Mouse (Mus musculus) gastrocnemius, postnatal 36 days (tissue): ENCODE measurements around the gene Chst3. TPM values are rescaled to one million over a fixed set of nuclear protein-coding genes. Genes with fewer than 3 reads are reported as not detected.
"Not testable (repeated sequence)": the region's sequence is repeated elsewhere in the genome, so short reads cannot be mapped to it uniquely, and the experiment has no call there.

Source experiments
- DNase-seq, 2 experiments: peaks; one replicate each; pipeline ENCODE4 v3.0.0; 2022
- intact Hi-C: fragments of 180-260 bp; cut with DNase I; formaldehyde crosslinking; loops from one replicate; pipeline ENCODE4 v1.15.1; 2025
- long read RNA-seq, 2 experiments: library from polyadenylated mRNA; stranded (forward); transcript quantifications; one replicate each; pipeline ENCODE4 v2.0.0; 2021
- total RNA-seq, 2 experiments: library from RNA; stranded (reverse); gene quantifications; 2 replicates each; pipeline ENCODE4 v1.2.3; 2021

The Chst3 gene
- under 1 TPM; 0.36 to 0.37 TPM for total RNA-seq
- long read RNA-seq, experiment 1, partial matches to known transcripts: 0 of 3 reads
- long read RNA-seq, experiment 1, other reads (novel, unspliced or antisense): 3 of 3 reads
- long read RNA-seq, experiment 2, partial matches to known transcripts: 0 of 2 reads
- long read RNA-seq, experiment 2, other reads (novel, unspliced or antisense): 2 of 2 reads

DNA sequence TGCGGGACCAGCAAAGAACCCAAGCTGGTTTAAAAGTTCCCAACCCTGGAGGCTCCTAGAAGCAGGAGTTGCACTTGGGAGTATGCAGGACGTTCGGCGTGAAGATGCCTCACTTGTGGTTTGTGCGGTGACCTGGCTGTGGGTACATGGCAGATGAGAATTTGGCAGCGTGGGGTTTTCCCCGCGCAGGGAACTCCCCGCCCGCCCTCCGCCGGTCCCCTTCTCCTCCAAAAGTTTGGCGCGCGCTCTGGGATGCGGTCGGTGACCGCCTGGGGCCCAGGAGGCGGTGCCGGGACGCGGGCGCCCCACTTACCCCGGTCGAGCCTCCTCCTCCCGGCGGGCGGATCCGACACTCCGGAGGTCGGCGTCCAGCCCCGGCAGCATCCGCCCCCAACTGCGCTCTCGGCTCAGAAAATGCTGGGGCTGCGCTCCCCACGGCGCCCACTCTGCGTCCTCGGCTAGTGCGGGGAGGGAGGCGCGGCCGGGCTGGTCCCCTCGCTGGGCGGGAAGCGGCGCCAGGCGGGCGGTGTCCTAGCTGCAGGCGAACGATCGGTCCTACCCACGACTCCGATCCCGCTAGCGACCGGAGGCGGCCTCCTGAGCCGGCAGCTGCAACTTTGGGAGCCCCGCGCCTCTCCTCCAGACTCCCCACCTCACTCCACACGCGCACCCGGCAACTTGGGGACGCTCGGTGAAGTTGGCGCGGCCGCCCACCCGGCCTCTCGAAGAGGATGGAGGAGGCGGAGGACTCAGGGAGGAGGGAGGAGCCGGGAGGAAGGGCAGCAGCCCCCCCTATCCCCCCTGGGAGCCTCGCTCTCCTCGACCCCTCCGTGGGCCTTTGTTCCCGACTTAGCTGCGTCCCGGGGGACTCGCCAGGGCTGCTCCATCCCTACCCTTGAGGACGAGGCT, at the start of gene Chst3:
Gene Chst3, minus strand, starts transcription at position 670 of the 909 bp plus-strand sequence.
- DNase-seq: peak; percentile 36 to 39
- intact Hi-C loops: no loop called here

DNA sequence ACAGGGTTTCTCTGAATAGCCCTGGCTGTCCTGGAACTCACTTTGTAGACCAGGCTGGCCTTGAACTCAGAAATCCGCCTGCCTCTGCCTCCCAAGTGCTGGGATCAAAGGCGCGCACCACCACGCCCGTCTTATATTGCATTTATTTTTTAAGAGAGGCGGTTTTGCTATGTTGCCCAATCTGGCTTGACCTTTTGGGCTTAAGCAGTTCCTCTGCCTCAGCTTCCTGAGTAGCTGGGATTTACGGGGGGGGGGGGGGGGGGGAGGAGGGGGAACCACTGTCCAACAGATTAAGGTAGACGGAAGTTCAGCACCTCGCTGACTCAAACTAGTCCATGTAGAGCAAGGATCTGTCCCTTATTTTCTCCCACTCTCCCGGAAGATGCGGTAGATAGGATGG, 49.7 kb upstream of the Chst3 start:
- intact Hi-C loops: no loop called here
- no peak for DNase-seq

DNA sequence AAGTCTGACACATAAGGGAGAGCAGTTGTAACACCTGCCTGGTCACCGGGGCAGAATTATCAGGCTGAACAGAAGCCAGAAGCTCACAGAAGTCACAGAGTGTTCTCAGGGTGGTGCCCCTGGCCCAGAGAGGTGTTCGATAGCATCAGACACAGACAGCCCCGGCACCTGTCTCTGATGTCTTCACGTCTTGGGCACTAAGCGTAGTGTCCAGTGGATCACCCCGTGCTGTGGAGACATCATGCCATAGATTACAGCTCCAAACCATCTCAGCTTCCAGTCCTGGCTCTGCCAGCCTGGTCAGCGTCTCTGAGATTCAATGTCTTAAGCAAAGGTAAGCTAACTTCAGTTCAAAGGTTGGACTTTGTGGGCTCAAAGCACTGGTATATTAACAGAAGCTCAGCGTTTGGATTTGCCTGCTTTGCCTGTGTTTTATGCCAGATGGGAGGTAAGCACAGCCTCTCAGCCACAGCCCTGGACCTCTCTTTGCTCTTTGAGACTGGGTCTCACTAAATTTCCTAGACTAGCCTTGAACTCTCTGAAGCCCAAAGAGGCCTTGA, 47.9 kb upstream of the Chst3 start:
- intact Hi-C loops: no loop called here
- peak in 1 of 2 experiments; percentile 44 for DNase-seq

DNA sequence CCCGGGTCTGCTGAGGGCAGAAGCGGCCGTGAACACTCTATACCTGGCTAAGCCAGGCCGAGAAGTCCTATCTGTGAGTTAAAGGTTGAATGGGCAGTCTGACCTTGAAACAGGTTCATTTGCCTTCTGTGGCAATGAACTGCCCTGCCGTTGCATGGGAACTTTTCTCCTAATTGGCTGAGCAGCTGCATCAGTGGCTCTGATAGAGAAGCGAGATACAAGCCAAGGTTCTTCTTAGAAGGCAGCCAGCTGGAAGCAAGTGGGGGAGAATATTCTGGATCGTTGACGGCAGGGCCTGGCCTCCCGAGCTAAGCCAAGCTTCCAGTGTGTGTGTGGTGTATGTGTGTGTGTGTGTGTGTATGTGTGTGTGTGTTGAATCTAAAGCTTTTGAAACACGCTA, 46.2 kb upstream of the Chst3 start:
- no peak for DNase-seq
- intact Hi-C loops: no loop called here

DNA sequence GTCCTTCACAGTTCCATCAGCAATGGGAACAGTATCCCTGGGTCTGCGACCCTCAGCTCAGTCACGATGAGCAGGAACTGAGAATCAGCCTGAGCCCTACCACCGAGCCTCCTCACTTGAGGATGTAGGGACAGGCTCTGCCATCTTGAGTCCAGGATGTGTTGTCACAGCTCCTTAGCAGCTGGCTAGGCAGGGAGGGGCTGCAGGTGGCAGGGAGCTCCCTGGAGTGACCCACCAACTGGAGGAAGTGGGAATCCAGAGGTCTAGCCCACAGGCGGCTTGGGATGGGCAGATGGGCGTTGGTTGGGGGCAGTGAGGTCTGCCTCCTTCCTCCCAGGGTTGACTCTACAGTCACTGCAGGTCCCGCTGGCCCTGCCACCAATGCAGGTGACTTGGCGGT, 44.3 kb upstream of the Chst3 start:
- intact Hi-C loops: no loop called here
- no peak for DNase-seq

DNA sequence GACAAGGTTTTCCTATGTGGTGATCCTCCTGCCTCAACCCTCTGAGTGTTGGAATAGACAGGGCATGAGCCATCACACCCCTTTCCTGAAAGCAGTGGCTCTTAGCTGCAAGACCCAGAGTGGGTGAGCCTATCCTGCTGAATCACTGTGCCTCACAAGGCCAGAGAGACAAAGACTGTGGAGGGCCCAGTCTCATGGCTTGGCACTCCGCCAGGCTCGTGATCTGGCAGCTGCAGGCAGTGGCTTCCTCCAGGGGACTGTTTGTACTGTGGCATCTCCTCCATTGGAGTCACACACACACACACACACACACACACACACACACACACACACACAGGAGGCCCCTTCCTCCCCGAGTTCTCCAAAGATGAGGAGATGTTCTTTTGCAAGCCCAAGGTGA, 43.3 kb upstream of the Chst3 start:
- intact Hi-C loops: no loop called here
- DNase-seq: peak; percentile 81 to 84

DNA sequence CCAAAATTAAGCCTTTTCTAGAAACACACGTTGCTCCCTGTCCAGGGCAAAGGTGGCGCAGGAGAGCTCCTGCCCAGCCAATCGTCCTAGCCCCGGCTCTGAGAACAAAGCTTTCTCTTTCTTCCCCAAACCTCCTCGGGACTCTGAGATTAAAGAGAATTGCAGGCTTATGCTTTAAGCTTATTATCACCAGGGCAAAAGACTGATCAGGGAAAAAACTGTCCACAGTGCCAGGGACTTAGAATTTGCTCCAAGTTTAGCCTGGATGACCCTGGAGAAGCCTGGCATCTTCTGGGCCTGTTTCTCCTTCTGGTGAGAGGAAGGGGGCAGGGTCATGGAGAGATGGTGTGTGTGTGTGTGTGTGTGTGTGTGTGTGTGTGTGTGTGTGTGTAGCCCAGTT, 42.5 kb upstream of the Chst3 start:
- intact Hi-C loops: no loop called here
- no peak for DNase-seq

DNA sequence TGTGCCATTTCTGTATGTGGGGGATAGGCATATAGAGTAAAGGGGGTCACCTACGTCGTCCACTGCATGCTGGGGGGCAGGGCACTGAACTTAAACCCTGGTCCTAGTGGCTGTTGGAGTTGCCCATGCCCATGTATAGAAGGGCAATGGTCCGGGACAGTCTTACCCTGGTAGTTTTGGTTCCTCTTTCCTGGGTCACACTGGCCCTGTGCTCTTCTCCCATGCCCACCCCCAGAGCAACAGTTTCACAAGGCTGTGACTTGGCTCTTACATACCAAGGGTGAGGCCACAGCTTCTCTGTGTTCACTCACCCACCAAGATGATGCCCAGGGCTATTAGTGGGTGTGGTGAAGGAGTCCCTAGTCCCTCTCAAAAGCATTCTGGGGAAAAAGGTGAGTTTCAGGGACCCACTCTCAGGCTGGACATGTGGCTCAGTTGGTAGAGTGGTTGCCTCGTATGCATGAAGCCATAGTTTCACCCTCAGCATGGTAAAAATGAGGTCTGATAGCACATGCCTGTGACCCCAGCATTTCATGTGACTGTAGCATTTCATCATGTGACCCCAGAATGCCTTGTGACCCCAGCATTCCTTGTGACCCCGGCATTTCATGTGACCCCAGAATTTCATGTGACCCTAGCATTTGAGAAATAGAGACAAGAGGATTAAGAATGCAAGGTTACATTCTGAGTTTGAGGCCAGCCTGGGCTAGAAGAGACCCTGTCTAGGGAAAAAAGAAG, 41.7 kb upstream of the Chst3 start:
- intact Hi-C loops: no loop called here
- DNase-seq: no peak

DNA sequence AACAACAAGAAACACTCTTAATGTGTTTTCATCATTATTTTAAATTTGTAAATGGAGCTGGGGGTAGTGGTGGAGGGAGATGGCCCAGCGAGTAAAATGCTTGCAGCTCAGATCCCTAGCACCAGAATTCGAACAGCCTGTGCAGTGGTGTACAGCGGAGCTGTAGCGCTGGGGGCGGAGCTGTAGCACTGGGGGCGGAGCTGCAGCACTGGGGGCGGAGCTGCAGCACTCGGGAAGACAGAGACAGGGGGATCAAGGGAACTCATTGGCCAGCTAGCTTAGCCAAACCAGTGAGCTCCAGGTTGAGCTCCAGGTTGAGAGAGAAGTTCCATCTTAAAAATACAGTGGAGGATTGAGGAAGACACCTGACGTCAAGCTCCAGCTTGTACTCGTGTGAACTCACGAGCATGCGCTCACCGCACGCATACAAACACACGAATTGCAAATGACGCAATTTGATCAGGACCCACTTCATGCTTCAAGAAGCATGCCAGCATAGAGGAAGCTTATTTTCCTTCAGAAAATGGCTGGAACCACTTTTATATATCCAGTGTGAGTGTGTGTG, 38.3 kb upstream of the Chst3 start:
- DNase-seq: no peak
- intact Hi-C loops: no loop called here

DNA sequence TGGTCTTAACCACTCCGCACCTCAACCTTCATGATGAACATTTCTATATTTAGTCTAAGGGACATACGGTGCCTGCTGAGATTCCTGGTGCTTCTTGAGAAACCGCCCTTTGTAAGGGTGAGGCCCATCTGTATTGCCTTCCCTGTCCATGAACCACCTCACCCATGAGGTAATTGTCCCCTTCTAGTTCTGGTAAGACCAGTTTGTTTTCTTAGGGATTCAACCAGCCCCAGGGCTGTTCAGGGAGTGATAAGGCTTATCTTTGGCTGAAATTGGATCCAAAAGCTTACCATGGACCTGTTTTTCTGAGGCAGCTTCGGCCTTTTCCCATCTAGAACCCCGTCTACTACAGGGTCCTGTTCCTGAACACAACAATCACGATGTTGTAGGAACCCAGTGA, 37.0 kb upstream of the Chst3 start:
- intact Hi-C loops: no loop called here

DNA sequence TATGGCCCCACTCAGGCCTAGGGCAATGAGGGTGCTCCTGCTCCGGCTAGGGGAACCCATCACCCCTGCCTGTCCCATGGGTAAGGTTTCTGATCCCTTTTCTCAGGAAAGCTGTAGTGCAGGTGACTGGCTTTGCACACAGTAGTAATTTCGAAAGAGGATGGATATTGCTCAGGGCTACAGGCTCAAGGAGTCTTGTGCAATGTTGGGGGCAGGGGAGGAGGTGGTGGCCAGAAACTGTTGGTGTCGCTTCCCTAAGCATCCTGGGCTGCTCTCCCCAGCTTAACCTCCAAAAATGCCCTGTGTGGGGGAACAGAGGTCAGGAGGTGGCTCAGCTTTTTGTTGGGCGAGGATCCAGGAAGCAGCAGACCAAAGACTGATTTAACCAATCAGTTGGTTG, 33.5 kb upstream of the Chst3 start:
- intact Hi-C loops: no loop called here
- DNase-seq: no peak

More for the DNA sequence above, 37.0 kb upstream of the Chst3 start:
- no peak for DNase-seq

DNA sequence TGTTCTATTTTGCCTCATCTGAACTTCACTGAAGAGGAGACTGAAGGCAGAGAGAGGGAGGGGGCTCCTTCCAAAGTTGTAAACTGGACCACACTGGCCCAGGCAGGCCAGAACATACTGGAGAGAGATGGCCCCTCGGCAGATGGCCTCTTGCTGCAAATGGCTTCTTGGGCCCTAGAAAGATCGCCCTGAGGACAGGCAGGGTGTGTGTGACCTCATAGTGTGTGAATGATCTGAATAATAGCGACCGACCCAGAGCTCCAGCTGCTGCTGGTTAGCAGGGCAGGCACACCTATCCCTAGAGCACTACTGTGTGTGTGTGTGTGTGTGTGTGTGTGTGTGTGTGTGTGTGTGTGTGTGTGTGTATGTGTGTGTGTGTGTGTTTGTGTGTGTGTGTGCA, 33.1 kb upstream of the Chst3 start:
- intact Hi-C loops: no loop called here
- no peak for DNase-seq

DNA sequence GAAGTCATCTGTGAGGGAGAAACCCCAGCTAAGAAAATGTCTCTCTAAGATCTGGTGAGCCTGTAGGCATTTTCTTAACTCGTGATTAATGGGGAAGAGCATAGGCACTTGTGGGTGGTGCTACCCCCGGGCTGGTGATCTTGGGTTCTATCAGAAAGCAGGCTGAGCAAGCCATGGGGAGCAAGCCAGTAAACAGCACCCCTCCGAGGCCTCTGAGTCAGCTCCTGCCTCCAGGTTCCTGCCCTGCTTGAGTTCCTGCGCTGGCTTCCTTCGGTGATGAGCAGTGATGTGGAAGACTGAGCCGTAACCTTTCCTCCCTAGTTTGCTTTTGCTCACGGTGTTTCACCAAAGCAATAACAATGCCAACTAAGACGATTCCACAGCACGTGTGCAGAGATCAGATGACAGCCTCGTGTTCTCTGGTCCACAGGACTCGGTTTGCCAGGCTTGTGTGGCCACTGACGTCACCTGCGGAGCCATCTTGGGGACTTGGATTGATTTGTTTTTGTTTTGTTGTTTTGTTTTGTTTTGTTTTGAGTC, 31.4 kb upstream of the Chst3 start:
- intact Hi-C loops: no loop called here

DNA sequence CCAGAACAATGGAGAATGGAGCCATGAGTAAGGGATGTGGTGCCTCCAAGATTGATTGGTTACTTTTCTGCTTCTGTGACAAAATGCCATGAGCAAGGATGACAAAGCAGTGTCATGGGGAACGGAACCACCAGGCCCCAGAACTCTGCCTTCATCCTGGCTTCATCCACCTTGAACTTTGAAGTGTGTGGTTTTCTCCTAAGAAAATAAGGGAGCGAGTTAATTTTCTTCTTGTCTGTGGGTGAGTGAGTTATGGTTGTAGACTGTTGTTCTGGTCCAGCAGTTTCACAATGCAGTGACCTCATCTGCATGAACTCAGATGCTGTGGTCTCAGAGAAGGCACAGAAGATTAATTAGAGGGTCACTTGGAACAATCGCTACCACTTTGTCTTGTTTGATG, 29.3 kb upstream of the Chst3 start:
- DNase-seq: not testable (repeated sequence)
- intact Hi-C loops: loop anchor here (10.0 kb wide), 1 partner anchor 244 kb away; the partner anchor contains the start of genes Anapc16 and Ascc1

More for the DNA sequence above, 31.4 kb upstream of the Chst3 start:
- DNase-seq: no peak

DNA sequence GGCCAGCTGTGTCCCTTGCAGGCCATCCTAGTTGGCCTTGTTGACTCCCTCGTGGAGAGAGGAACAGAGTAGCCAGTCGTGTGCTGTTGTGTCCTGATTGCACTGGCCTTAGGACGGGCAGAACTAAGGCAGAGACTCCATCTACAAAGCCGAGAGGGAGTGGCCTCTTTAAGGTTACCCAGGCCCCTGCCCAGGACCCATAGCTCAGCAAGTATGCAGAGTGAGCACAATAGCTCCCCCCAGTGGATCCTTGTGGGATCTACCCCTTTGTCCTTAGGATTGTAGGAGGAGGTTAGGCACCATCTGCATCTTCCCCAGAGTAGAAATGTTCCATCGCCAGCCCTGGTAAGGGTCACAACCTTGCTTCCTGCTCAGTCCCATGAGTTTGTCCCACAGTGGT, 27.5 kb upstream of the Chst3 start:
- intact Hi-C loops: loop anchor here (10.0 kb wide), 1 partner anchor 242 kb away; the partner anchor contains the start of genes Anapc16 and Ascc1
- peak in 1 of 2 experiments; percentile 29 for DNase-seq

DNA sequence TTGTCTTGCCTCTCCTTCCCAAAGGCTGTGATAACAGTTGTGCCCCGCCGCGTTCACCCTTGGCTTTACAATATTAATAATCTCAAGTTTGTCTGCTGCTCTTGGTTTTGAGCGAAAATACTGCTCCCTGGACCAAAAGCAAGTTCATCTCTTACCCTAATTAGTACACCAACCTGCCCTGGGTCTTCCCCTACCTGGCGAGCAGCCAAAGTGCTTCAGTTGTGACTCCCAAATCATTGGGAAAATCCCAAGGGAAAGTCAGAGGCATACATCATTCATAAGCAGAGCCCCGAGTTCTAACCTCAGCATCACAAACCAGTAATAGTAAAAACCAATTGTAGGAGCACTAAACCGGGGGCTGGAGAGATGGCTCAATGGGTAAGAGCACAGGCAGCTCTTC, 26.6 kb upstream of the Chst3 start:
- intact Hi-C loops: loop anchor here (2.0 to 10.0 kb wide), 2 partner anchors 97 to 241 kb away; partner anchors contain the start of genes Anapc16 and Ascc1
- no peak for DNase-seq

DNA sequence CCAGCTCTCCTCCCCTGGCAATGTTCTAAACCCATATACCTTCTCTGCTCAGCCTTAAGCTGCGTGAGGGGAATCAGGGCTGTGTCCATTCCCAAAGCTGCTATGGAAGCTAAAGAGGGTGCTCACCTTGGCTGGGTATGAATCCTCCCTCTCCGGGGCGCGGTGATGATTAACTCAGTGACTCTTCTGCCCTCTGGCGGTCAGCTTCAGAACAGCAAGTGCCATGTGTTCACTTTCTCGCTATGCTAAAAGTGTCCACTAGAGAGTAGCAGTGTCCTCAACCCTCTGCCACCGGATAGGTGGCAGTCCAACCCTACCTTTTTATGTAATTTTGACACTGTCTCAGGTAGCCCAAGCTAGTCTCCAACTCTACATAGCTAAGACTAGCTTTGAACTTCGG, 26.0 kb upstream of the Chst3 start:
- DNase-seq: peak; percentile 81 to 90
- intact Hi-C loops: loop anchor here (2.0 to 10.0 kb wide), 2 partner anchors 96 to 240 kb away; partner anchors contain the start of genes Anapc16 and Ascc1

DNA sequence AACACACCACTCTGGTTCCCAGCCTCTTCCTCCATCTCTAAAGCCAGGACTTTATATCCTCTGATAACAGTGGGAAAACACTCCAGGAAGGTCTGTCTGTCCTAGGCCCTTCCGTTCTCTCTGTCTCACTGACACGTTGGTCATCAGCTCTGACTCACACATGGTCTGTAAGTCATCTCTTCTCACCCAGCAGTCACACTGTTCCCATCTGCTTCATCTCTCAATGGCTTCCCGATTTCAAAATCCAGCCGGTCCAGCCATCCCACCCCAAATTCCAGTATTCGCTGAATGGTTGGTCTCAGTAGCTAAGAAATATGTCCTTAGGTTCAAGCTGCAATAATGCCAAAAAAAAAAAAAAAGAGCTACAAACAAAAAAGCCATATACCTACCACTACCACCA, 24.9 kb upstream of the Chst3 start:
- DNase-seq: no peak
- intact Hi-C loops: loop anchor here (2.0 to 10.0 kb wide), 2 partner anchors 95 to 239 kb away; partner anchors contain the start of genes Anapc16 and Ascc1

DNA sequence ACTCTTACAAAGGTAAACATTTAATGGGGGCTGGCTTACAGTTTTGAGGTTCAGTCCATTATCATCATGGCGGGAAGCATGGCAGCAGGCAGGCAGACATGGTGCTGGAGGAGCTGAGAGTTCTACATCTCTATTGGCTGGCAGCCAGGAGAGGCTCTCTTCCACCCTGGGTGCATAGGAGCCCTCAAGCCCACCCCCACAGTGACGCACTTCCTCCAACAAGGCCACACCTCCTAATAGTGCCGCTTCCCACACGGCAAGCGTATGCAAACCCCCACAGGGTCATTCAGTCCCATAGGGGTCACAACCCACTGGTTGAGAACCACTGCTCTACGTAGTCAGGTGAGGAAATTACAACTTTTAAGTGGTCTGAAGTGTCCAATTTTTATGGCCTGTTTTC, 21.4 kb upstream of the Chst3 start:
- intact Hi-C loops: loop anchor here (10.0 kb wide), 1 partner anchor 236 kb away; the partner anchor contains the start of genes Anapc16 and Ascc1

More for the DNA sequence above, 21.4 kb upstream of the Chst3 start:
- DNase-seq: no peak
